ENCODE assay signal across 32 mouse cellular contexts in the genomic region with DNA sequence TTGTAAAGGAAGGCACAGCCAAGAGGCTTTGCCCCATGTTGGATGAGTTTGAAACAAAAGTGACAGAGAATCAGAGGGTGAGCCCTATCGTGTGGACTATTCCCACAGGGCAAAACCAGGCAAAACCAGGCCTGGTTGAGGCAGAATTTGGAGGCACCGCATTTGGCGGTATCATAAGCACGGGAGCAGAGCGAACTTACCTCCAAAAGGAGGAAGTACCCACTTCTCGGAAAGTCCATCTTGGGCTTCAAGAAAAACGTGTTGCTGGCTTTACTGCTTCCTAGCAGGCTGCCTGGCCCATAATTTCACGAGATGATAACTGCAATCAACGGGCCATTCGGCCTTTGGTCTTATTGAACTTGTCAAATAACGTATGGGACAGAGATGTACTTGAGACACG. TPM values are rescaled to one million over a fixed set of nuclear protein-coding genes. Genes with fewer than 3 reads are reported as not detected.
DNase-seq lines count a peak whose midpoint lies in the region; ATAC-seq lines count a peak whose summit lies in the region.
"Had no signal": no experiment of that assay in that cellular context is flagged by ENCODE, and none has a peak within 500 bp of the region (broad histone marks: within the 10 kb centered on the region; RNA-seq: fewer than 3 reads in every experiment).

No protein-coding gene starts in this region.

- H3K36me3 ChIP-seq in heart, embryonic 11.5 days (ENCODE audit: control insufficient read depth, insufficient read depth, low read length): no peaks in the 10 kb centered on the region
- H3K36me3 ChIP-seq: embryonic facial prominence, embryonic 12.5 days; forebrain, embryonic 10.5 days; hindbrain, embryonic 10.5 days; limb, embryonic 15.5 days; midbrain, embryonic 12.5 days; neural tube, embryonic 13.5 days had no signal

- no peak overlapping the region for H3K27ac ChIP-seq in heart, embryonic 11.5 days (ENCODE audit: low read depth, low read length)
- H3K27ac ChIP-seq: embryonic facial prominence, embryonic 12.5 days; forebrain, embryonic 10.5 days; gastrocnemius, adult 2 months; hindbrain, embryonic 10.5 days; layer of hippocampus, adult 2 months; limb, embryonic 15.5 days; liver, embryonic 14.5 days; midbrain, embryonic 12.5 days; neural tube, embryonic 13.5 days had no signal

- H3K4me1 ChIP-seq in heart, embryonic 11.5 days (ENCODE audit: control insufficient read depth, insufficient read depth, low read length): no peaks in the 10 kb centered on the region
- H3K4me1 ChIP-seq: embryonic facial prominence, embryonic 12.5 days; forebrain, embryonic 10.5 days; hindbrain, embryonic 10.5 days; limb, embryonic 15.5 days; midbrain, embryonic 12.5 days; neural tube, embryonic 13.5 days had no signal

- peak; percentile 44 for DNase-seq in heart, adult 11 months
- DNase-seq in A20 (ENCODE audit: low read depth, low spot score): peak; percentile 18
- no peak for DNase-seq in thymus, postnatal 10 days (ENCODE audit: low spot score in 2 of 2)
- no peak for DNase-seq in right cerebral cortex, postnatal 14 days
- DNase-seq: adrenal gland, postnatal 10 days; cerebellum, adult 9-10 months; cerebellum, postnatal 36 days; gastrocnemius, adult 2 months; gastrocnemius, postnatal 36 days; heart, postnatal 14 days; kidney, adult 9 months; kidney, postnatal 10 days; lung, embryonic 14.5 days; lung, postnatal 14 days; retina, postnatal 1 day; right cerebral cortex, postnatal 25 days; spleen, adult 18-20 months; thymus, postnatal 14 days had no signal

- no peak overlapping the region for H3K9ac ChIP-seq in heart, embryonic 11.5 days (ENCODE audit: low read depth, low read length)
- H3K9ac ChIP-seq: embryonic facial prominence, embryonic 12.5 days; limb, embryonic 15.5 days; liver, embryonic 14.5 days; lung, embryonic 14.5 days; midbrain, embryonic 12.5 days; neural tube, embryonic 13.5 days had no signal

- H3K4me3 ChIP-seq in heart, embryonic 11.5 days (ENCODE audit: low read depth, low read length): no peak overlapping the region
- H3K4me3 ChIP-seq: embryonic facial prominence, embryonic 12.5 days; forebrain, embryonic 10.5 days; gastrocnemius, adult 2 months; hindbrain, embryonic 10.5 days; layer of hippocampus, adult 2 months; limb, embryonic 15.5 days; midbrain, embryonic 12.5 days; neural tube, embryonic 13.5 days had no signal

- no peak overlapping the region for H3K4me2 ChIP-seq in heart, embryonic 11.5 days
- H3K4me2 ChIP-seq: embryonic facial prominence, embryonic 12.5 days; limb, embryonic 15.5 days; lung, embryonic 14.5 days; midbrain, embryonic 12.5 days; neural tube, embryonic 13.5 days had no signal

- ATAC-seq in heart, embryonic 11.5 days (replicated peaks; ENCODE audit: insufficient number of reproducible peaks, low FRiP score, low TSS enrichment): no peak
- ATAC-seq in granulocyte monocyte progenitor cell, adult 5-6 weeks (replicated peaks; ENCODE audit: poor library complexity, severe bottlenecking): peak; percentile 62
- peak; percentile 77 for ATAC-seq in megakaryocyte, adult 5-6 weeks (ENCODE audit: poor library complexity, severe bottlenecking)
- no peak for ATAC-seq in activated CD4-positive, CD25-positive, alpha-beta regulatory T cell, adult 4 months
- ATAC-seq: forebrain, embryonic 16.5 days; hindbrain, embryonic 16.5 days had no signal

- 80% methylated on average over 12 of the region's 12 CpGs for WGBS in heart, embryonic 11.5 days (ENCODE audit: insufficient replicate concordance)

- H3K27me3 ChIP-seq in heart, embryonic 11.5 days (ENCODE audit: control insufficient read depth, insufficient read depth, low read length): no peaks in the 10 kb centered on the region
- H3K27me3 ChIP-seq: embryonic facial prominence, embryonic 12.5 days; limb, embryonic 15.5 days; midbrain, embryonic 12.5 days; neural tube, embryonic 13.5 days had no signal

- no peaks in the 10 kb centered on the region for H3K9me3 ChIP-seq in heart, embryonic 11.5 days (replicated peaks; ENCODE audit: control insufficient read depth, low read length)
- H3K9me3 ChIP-seq: embryonic facial prominence, embryonic 12.5 days; forebrain, embryonic 10.5 days; hindbrain, embryonic 10.5 days; limb, embryonic 15.5 days; midbrain, embryonic 12.5 days; neural tube, embryonic 13.5 days had no signal

RNA-seq across cellular contexts. Expression of a gene that starts 22.6 kb away (rescaled TPM):
- 8.5 and 8.7 TPM in 2 replicates for polyA plus RNA-seq in heart, embryonic 11.5 days (2014; fragmentation: Nextera tagmentation; extraction: Ambion mirVana)
- total RNA-seq in granulocyte monocyte progenitor cell, adult 5-6 weeks (2014; fragmentation: Nextera tagmentation): 11.7 and 22.8 TPM in 2 replicates
- total RNA-seq in granulocyte monocyte progenitor cell, adult 5-6 weeks (2017): 24.1 and 25.0 TPM in 2 replicates
- total RNA-seq in megakaryocyte, adult 5-6 weeks (2015): 16.0 and 16.1 TPM in 2 replicates
- total RNA-seq in megakaryocyte, adult 5-6 weeks (2017): 27.0 and 36.3 TPM in 2 replicates
- polyA plus RNA-seq in activated CD4-positive, CD25-positive, alpha-beta regulatory T cell, adult 4 months (2017; shearing (Covaris generic)): 10 to 100 TPM in 1 of 2 experiments, 1 to 10 TPM in 1; 8.5 to 10.6 TPM

RNA-seq across cellular contexts. Expression of a gene that starts 38.1 kb away (rescaled TPM):
- 269 and 291 TPM in 2 replicates for polyA plus RNA-seq in heart, embryonic 11.5 days (2014; fragmentation: Nextera tagmentation; extraction: Ambion mirVana)
- 82.9 and 104 TPM in 2 replicates for total RNA-seq in granulocyte monocyte progenitor cell, adult 5-6 weeks (2014; fragmentation: Nextera tagmentation)
- total RNA-seq in granulocyte monocyte progenitor cell, adult 5-6 weeks (2017): 161 and 171 TPM in 2 replicates
- total RNA-seq in megakaryocyte, adult 5-6 weeks (2015): 56.4 and 58.9 TPM in 2 replicates
- 91.2 and 100.0 TPM in 2 replicates for total RNA-seq in megakaryocyte, adult 5-6 weeks (2017)
- polyA plus RNA-seq in activated CD4-positive, CD25-positive, alpha-beta regulatory T cell, adult 4 months (2017; shearing (Covaris generic)): 10 to 100 TPM; 71.0 to 76.8 TPM

Comparison
In these comparisons a context has a peak if more than half of its experiments do, and no peak if none do; other contexts are left out.
1. DNase-seq: peak in heart, adult 11 months (single experiment) and A20 (single experiment); none in thymus, postnatal 10 days (0 of 2) and right cerebral cortex, postnatal 14 days (single experiment).
2. ATAC-seq: peak in granulocyte monocyte progenitor cell, adult 5-6 weeks (single experiment) and megakaryocyte, adult 5-6 weeks (single experiment); none in heart, embryonic 11.5 days (single experiment) and activated CD4-positive, CD25-positive, alpha-beta regulatory T cell, adult 4 months (single experiment).